Mouse (Mus musculus): ENCODE measurements around the gene Etv6. TPM values are rescaled to one million over a fixed set of nuclear protein-coding genes. Genes with fewer than 3 reads are reported as not detected.

Gene Etv6
- polyA plus RNA-seq, 1 experiment from 2014 or later, result 17.0 TPM

GRCm38 (mm10) chr6:134060811-134061210 is 25.3 kb downstream of the Etv6 start:
- Histone ChIP-seq H3K4me1 (peaks cover 35% of the 10 kb centered on the region), H3K36me3 (replicated peaks) (peaks cover 15% of the 10 kb centered on the region; the same call in 1 of the 2 replicates), H3K27ac (replicated peaks) (no peak overlapping the region), H3K4me3 (no peak overlapping the region), H3K27me3 (replicated peaks; ENCODE audit: low read depth, poor library complexity, severe bottlenecking) (no peaks in the 10 kb centered on the region), H3K9me3 (no peaks in the 10 kb centered on the region)
- DNase-seq (ENCODE audit: low spot score), result no peak
- WGBS, result 81% methylated on average over 12 of the region's 12 CpGs

DNA sequence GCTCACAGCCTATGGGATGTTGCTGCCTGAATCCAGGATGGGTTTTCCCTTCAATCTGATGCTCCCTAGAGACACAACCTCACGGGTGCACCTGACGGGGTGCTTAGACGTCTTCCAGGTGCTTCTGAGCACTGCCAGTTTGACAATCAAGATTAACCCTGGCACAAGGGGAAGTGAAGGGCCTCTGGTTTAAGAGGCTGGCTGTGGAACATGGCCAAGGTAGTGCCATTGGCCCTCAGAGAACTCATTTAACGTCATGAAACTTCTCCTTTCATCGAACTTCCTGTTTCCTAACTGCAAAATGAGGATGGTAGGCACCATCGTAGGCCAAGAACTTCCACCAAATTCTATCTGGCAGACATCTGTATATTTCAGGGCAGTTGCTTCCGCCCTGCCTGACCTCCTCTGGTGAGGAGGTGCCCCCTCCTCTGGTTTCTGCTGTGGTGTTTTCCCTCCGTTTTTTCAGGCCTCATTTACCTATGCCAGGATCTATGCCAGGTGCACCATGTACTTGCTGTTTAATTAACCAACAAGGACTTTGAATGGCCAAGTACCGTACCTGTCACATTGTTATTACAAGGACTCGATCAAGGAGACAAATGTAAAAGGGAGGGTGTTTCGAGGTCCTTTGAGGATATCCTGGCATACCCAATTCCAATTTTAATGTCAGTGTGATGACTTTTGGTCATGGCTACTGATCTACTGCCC is 29.7 kb downstream of the Etv6 start:
- no peak overlapping the region for H3K4me3 ChIP-seq
- WGBS, result 87% methylated on average over 11 of the region's 11 CpGs
- peaks cover 16% of the 10 kb centered on the region for H3K4me1 ChIP-seq
- H3K36me3 ChIP-seq (replicated peaks), result peaks cover 50% of the 10 kb centered on the region
- H3K9me3 ChIP-seq, result no peaks in the 10 kb centered on the region
- no peaks in the 10 kb centered on the region for H3K27me3 ChIP-seq (replicated peaks; ENCODE audit: low read depth, poor library complexity, severe bottlenecking)
- no peak for DNase-seq (ENCODE audit: low spot score)
- H3K27ac ChIP-seq (replicated peaks), result no peak overlapping the region

DNA sequence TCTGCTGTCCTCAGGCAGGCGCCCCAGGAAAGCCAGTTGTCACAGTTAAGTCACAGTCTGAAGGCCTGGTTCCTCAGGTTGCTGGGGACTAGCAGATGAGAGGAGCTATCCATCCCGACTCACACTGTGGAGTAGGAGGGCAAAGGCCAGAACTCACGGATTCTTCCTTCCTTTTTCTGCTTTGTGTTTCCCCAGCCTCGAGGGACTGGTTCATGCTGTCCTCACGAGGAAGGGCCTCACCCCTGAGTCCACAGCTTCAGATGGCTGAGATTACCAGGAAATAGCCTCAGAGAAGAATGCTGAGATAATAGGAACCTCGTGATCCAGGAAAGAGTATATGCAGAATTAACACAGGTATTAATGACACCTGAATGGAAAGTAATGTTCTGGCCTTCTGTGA is 30.6 kb downstream of the Etv6 start:
- no peak for DNase-seq (ENCODE audit: low spot score)
- Histone ChIP-seq H3K27me3 (replicated peaks; ENCODE audit: low read depth, poor library complexity, severe bottlenecking) (no peaks in the 10 kb centered on the region), H3K9me3 (no peaks in the 10 kb centered on the region), H3K4me1 (peaks cover 7% of the 10 kb centered on the region; the same call in 1 of the 2 replicates), H3K27ac (replicated peaks) (no peak overlapping the region), H3K4me3 (no peak overlapping the region), H3K36me3 (replicated peaks) (peaks cover 56% of the 10 kb centered on the region)
- 52% methylated on average over 6 of the region's 6 CpGs for WGBS

GRCm38 (mm10) chr6:134066996-134067395 is 31.5 kb downstream of the Etv6 start:
- peaks cover 59% of the 10 kb centered on the region for H3K36me3 ChIP-seq (replicated peaks)
- peaks cover 4% of the 10 kb centered on the region; the same call in 1 of the 2 replicates for H3K4me1 ChIP-seq
- H3K27ac ChIP-seq (replicated peaks), result no peak overlapping the region
- no peak for DNase-seq (ENCODE audit: low spot score)
- H3K27me3 ChIP-seq (replicated peaks; ENCODE audit: low read depth, poor library complexity, severe bottlenecking), result no peaks in the 10 kb centered on the region
- 88% methylated on average over 4 of the region's 4 CpGs for WGBS
- no peak overlapping the region for H3K4me3 ChIP-seq
- no peaks in the 10 kb centered on the region for H3K9me3 ChIP-seq

DNA sequence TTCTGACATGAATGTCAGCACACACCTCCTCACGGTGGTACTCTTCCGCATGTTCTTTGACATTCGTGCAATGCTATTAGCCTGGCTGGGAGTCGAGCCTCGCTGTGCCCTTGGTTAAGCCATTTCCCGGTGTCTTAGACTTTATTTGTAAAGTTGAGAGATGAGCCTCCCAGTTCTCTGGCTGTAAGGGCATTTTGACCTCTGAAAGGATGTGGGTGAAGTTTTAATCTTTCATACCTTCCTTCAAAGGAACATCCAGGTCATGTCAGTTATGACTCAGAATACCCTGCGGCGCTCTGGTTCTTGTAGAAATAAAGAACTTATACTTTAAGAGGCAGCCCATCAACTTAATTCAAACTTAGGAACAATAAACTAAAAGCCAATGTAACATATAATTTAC is 32.0 kb downstream of the Etv6 start:
- Histone ChIP-seq H3K27ac (replicated peaks) (no peak overlapping the region), H3K4me3 (no peak overlapping the region), H3K36me3 (replicated peaks) (peaks cover 62% of the 10 kb centered on the region), H3K9me3 (no peaks in the 10 kb centered on the region), H3K27me3 (replicated peaks; ENCODE audit: low read depth, poor library complexity, severe bottlenecking) (no peaks in the 10 kb centered on the region), H3K4me1 (peaks cover 4% of the 10 kb centered on the region; the same call in 1 of the 2 replicates)
- 94% methylated on average over 8 of the region's 8 CpGs for WGBS
- no peak for DNase-seq (ENCODE audit: low spot score)

- H3K36me3 ChIP-seq (replicated peaks), result peaks cover 78% of the 10 kb centered on the region
Measured at GRCm38 (mm10) chr6:134072439-134072838, 36.9 kb downstream of the Etv6 start.

GRCm38 (mm10) chr6:134072906-134073305 is 37.4 kb downstream of the Etv6 start:
- no peak overlapping the region for H3K4me3 ChIP-seq
- H3K27ac ChIP-seq (replicated peaks), result no peak overlapping the region
- 95% methylated on average over 6 of the region's 6 CpGs for WGBS
- H3K27me3 ChIP-seq (replicated peaks; ENCODE audit: low read depth, poor library complexity, severe bottlenecking), result no peaks in the 10 kb centered on the region
- no peak for DNase-seq (ENCODE audit: low spot score)
- peaks cover 77% of the 10 kb centered on the region for H3K36me3 ChIP-seq (replicated peaks)
- no peaks in the 10 kb centered on the region for H3K9me3 ChIP-seq
- no peaks in the 10 kb centered on the region for H3K4me1 ChIP-seq

More at GRCm38 (mm10) chr6:134072439-134072838, 36.9 kb downstream of the Etv6 start:
- H3K4me1 ChIP-seq, result no peaks in the 10 kb centered on the region
- 89% methylated on average over 7 of the region's 7 CpGs for WGBS
- no peaks in the 10 kb centered on the region for H3K9me3 ChIP-seq
- no peak overlapping the region for H3K27ac ChIP-seq (replicated peaks)
- no peak for DNase-seq (ENCODE audit: low spot score)
- no peak overlapping the region for H3K4me3 ChIP-seq
- no peaks in the 10 kb centered on the region for H3K27me3 ChIP-seq (replicated peaks; ENCODE audit: low read depth, poor library complexity, severe bottlenecking)

DNA sequence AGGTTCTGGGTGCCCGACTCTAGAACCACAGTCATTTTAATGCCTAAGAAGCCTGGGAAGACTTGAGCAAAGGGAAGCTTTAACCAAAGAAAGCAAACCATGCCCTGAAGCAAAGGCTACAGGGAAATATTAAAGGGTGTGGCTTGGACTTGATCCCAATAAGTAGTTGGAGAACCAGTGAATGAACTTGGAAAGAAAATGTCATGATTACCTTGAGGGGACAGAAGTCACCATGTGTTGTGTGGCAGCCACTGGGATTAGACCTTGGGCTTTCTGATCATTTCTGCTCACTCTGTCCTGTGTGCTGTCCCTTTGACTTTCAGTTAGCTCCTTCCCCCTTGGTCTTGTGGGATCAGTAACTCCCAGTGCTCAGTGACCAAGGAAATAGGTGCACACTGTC is 38.9 kb downstream of the Etv6 start:
- Histone ChIP-seq H3K27me3 (replicated peaks; ENCODE audit: low read depth, poor library complexity, severe bottlenecking) (no peaks in the 10 kb centered on the region), H3K4me3 (no peak overlapping the region), H3K27ac (replicated peaks) (no peak overlapping the region), H3K9me3 (no peaks in the 10 kb centered on the region), H3K4me1 (no peaks in the 10 kb centered on the region), H3K36me3 (replicated peaks) (peaks cover 76% of the 10 kb centered on the region)
- no peak for DNase-seq (ENCODE audit: low spot score)
- WGBS, result 90% methylated on average over 1 of the region's 1 CpGs

GRCm38 (mm10) chr6:134075031-134075430 is 39.5 kb downstream of the Etv6 start:
- H3K4me3 ChIP-seq, result no peak overlapping the region
- no peak overlapping the region for H3K27ac ChIP-seq (replicated peaks)
- peaks cover 70% of the 10 kb centered on the region for H3K36me3 ChIP-seq (replicated peaks)
- H3K27me3 ChIP-seq (replicated peaks; ENCODE audit: low read depth, poor library complexity, severe bottlenecking), result no peaks in the 10 kb centered on the region
- no peak for DNase-seq (ENCODE audit: low spot score)
- no peaks in the 10 kb centered on the region for H3K4me1 ChIP-seq
- no peaks in the 10 kb centered on the region for H3K9me3 ChIP-seq
- WGBS, result 89% methylated on average over 6 of the region's 6 CpGs

- H3K9me3 ChIP-seq, result no peaks in the 10 kb centered on the region
- H3K36me3 ChIP-seq (replicated peaks), result peaks cover 60% of the 10 kb centered on the region
- H3K4me3 ChIP-seq, result no peak overlapping the region
- H3K27me3 ChIP-seq (replicated peaks; ENCODE audit: low read depth, poor library complexity, severe bottlenecking), result no peaks in the 10 kb centered on the region
- no peaks in the 10 kb centered on the region for H3K4me1 ChIP-seq
- 92% methylated on average over 6 of the region's 6 CpGs for WGBS
- DNase-seq (ENCODE audit: low spot score), result no peak
- no peak overlapping the region for H3K27ac ChIP-seq (replicated peaks)
Measured at GRCm38 (mm10) chr6:134078016-134078415, 42.5 kb downstream of the Etv6 start.

GRCm38 (mm10) chr6:134079112-134079511 is 43.6 kb downstream of the Etv6 start:
- Histone ChIP-seq H3K36me3 (replicated peaks) (peaks cover 51% of the 10 kb centered on the region), H3K27ac (replicated peaks) (no peak overlapping the region)
- WGBS, result 86% methylated on average over 9 of the region's 9 CpGs

GRCm38 (mm10) chr6:134079563-134079962 is 44.1 kb downstream of the Etv6 start:
- Histone ChIP-seq H3K27me3 (replicated peaks; ENCODE audit: low read depth, poor library complexity, severe bottlenecking) (no peaks in the 10 kb centered on the region), H3K27ac (replicated peaks) (no peak overlapping the region), H3K36me3 (replicated peaks) (peaks cover 47% of the 10 kb centered on the region), H3K4me1 (no peaks in the 10 kb centered on the region), H3K9me3 (no peaks in the 10 kb centered on the region), H3K4me3 (no peak overlapping the region)
- DNase-seq (ENCODE audit: low spot score), result no peak
- WGBS, result 89% methylated on average over 2 of the region's 2 CpGs

More at GRCm38 (mm10) chr6:134079112-134079511, 43.6 kb downstream of the Etv6 start:
- no peak for DNase-seq (ENCODE audit: low spot score)
- Histone ChIP-seq H3K9me3 (no peaks in the 10 kb centered on the region), H3K4me3 (no peak overlapping the region), H3K27me3 (replicated peaks; ENCODE audit: low read depth, poor library complexity, severe bottlenecking) (no peaks in the 10 kb centered on the region), H3K4me1 (no peaks in the 10 kb centered on the region)

GRCm38 (mm10) chr6:134080946-134081345 is 45.4 kb downstream of the Etv6 start:
- DNase-seq (ENCODE audit: low spot score), result no peak
- WGBS, result 90% methylated on average over 5 of the region's 5 CpGs

More at GRCm38 (mm10) chr6:134080946-134081345, 45.4 kb downstream of the Etv6 start:
- Histone ChIP-seq H3K27me3 (replicated peaks; ENCODE audit: low read depth, poor library complexity, severe bottlenecking) (no peaks in the 10 kb centered on the region), H3K9me3 (no peaks in the 10 kb centered on the region), H3K4me1 (peaks cover 4% of the 10 kb centered on the region), H3K27ac (replicated peaks) (no peak overlapping the region), H3K36me3 (replicated peaks) (peaks cover 34% of the 10 kb centered on the region), H3K4me3 (no peak overlapping the region)
